Mouse (Mus musculus): Measurements from ENCODE around the gene 1700109H08Rik. TPM values are rescaled to one million over a fixed set of nuclear protein-coding genes. Genes with fewer than 3 reads are reported as not detected.
"Not testable (repeated sequence)": the region's sequence is repeated elsewhere in the genome, so short reads cannot be mapped to it uniquely, and the experiment has no call there.

1700109H08Rik gene
- 4.5 and 5.2 TPM in 2 replicates for polyA plus RNA-seq (2012; rRNA removed)

GRCm38 (mm10) chr5:3571266-3571665 lies at the start of gene 1700109H08Rik:
TSS of gene 1700109H08Rik (plus strand) at chr5:3571566.
- Histone ChIP-seq H3K36me3 (ENCODE audit: control insufficient read depth, insufficient read depth, low read length) (peaks cover 84% of the 10 kb centered on the region), H3K27ac (ENCODE audit: control insufficient read depth, insufficient read depth, low read length) (no peak within 1 kb of the TSS), H3K4me3 (ENCODE audit: control insufficient read depth, insufficient read depth, low read length) (no peak within 1 kb of the TSS), H3K4me1 (replicated peaks; ENCODE audit: control insufficient read depth, insufficient read depth, low read length) (no peaks in the 10 kb centered on the region), H3K27me3 (ENCODE audit: control insufficient read depth, insufficient read depth, low read length) (no peaks in the 10 kb centered on the region)
- no peak for DNase-seq
- TF ChIP-seq POLR2A (IDR thresholded peaks at IDR 0.05; ENCODE audit: control insufficient read depth, extremely low read depth, insufficient read depth, low read length, poor library complexity), result no peak
- no peak for TF ChIP-seq CTCF (IDR thresholded peaks at IDR 0.05; ENCODE audit: borderline replicate concordance, control insufficient read depth, extremely low read depth, insufficient read depth, low read length, poor library complexity)
- WGBS, result 98% methylated on average over 4 of the region's 4 CpGs

GRCm38 (mm10) chr5:3521741-3522140 lies 49.6 kb upstream of the 1700109H08Rik start:
- Histone ChIP-seq H3K36me3 (ENCODE audit: control insufficient read depth, insufficient read depth, low read length) (peaks cover 14% of the 10 kb centered on the region; the same call in 1 of the 2 replicates), H3K4me1 (replicated peaks; ENCODE audit: control insufficient read depth, insufficient read depth, low read length) (no peaks in the 10 kb centered on the region), H3K27ac (ENCODE audit: control insufficient read depth, insufficient read depth, low read length) (no peak overlapping the region), H3K27me3 (ENCODE audit: control insufficient read depth, insufficient read depth, low read length) (no peaks in the 10 kb centered on the region), H3K4me3 (ENCODE audit: control insufficient read depth, insufficient read depth, low read length) (no peak overlapping the region)
- TF ChIP-seq CTCF (IDR thresholded peaks at IDR 0.05; ENCODE audit: borderline replicate concordance, control insufficient read depth, extremely low read depth, insufficient read depth, low read length, poor library complexity) (no peak), POLR2A (IDR thresholded peaks at IDR 0.05; ENCODE audit: control insufficient read depth, extremely low read depth, insufficient read depth, low read length, poor library complexity) (no peak)
- 96% methylated on average over 12 of the region's 12 CpGs for WGBS
- no peak for DNase-seq

- Histone ChIP-seq H3K27me3 (ENCODE audit: control insufficient read depth, insufficient read depth, low read length) (no peaks in the 10 kb centered on the region), H3K4me3 (ENCODE audit: control insufficient read depth, insufficient read depth, low read length) (no peak overlapping the region), H3K27ac (ENCODE audit: control insufficient read depth, insufficient read depth, low read length) (no peak overlapping the region), H3K36me3 (ENCODE audit: control insufficient read depth, insufficient read depth, low read length) (peaks cover 14% of the 10 kb centered on the region; the same call in 1 of the 2 replicates), H3K4me1 (replicated peaks; ENCODE audit: control insufficient read depth, insufficient read depth, low read length) (no peaks in the 10 kb centered on the region)
- 94% methylated on average over 10 of the region's 10 CpGs for WGBS
- TF ChIP-seq CTCF (IDR thresholded peaks at IDR 0.05; ENCODE audit: borderline replicate concordance, control insufficient read depth, extremely low read depth, insufficient read depth, low read length, poor library complexity), result no peak
- TF ChIP-seq POLR2A (IDR thresholded peaks at IDR 0.05; ENCODE audit: control insufficient read depth, extremely low read depth, insufficient read depth, low read length, poor library complexity), result no peak
- no peak for DNase-seq
These were observed 48.5 kb upstream of the 1700109H08Rik start for GRCm38 (mm10) chr5:3522826-3523225.

GRCm38 (mm10) chr5:3527041-3527691 lies 44.2 kb upstream of the 1700109H08Rik start:
- no peaks in the 10 kb centered on the region; the same call in 1 of the 2 replicates for H3K36me3 ChIP-seq (ENCODE audit: control insufficient read depth, insufficient read depth, low read length)
- no peak overlapping the region for H3K4me3 ChIP-seq (ENCODE audit: control insufficient read depth, insufficient read depth, low read length)
- H3K27me3 ChIP-seq (ENCODE audit: control insufficient read depth, insufficient read depth, low read length), result no peaks in the 10 kb centered on the region
- DNase-seq, result no peak
- H3K27ac ChIP-seq (ENCODE audit: control insufficient read depth, insufficient read depth, low read length), result no peak overlapping the region
- 86% methylated on average over 5 of the region's 5 CpGs for WGBS
- H3K4me1 ChIP-seq (replicated peaks; ENCODE audit: control insufficient read depth, insufficient read depth, low read length), result no peaks in the 10 kb centered on the region
- TF ChIP-seq POLR2A (IDR thresholded peaks at IDR 0.05; ENCODE audit: control insufficient read depth, extremely low read depth, insufficient read depth, low read length, poor library complexity), result no peak
- no peak for TF ChIP-seq CTCF (IDR thresholded peaks at IDR 0.05; ENCODE audit: borderline replicate concordance, control insufficient read depth, extremely low read depth, insufficient read depth, low read length, poor library complexity)

GRCm38 (mm10) chr5:3529585-3530189 lies 41.7 kb upstream of the 1700109H08Rik start:
- Histone ChIP-seq H3K27ac (ENCODE audit: control insufficient read depth, insufficient read depth, low read length) (no peak overlapping the region), H3K4me1 (replicated peaks; ENCODE audit: control insufficient read depth, insufficient read depth, low read length) (no peaks in the 10 kb centered on the region), H3K36me3 (ENCODE audit: control insufficient read depth, insufficient read depth, low read length) (no peaks in the 10 kb centered on the region), H3K27me3 (ENCODE audit: control insufficient read depth, insufficient read depth, low read length) (no peaks in the 10 kb centered on the region), H3K4me3 (ENCODE audit: control insufficient read depth, insufficient read depth, low read length) (no peak overlapping the region)
- no peak for DNase-seq
- TF ChIP-seq CTCF (IDR thresholded peaks at IDR 0.05; ENCODE audit: borderline replicate concordance, control insufficient read depth, extremely low read depth, insufficient read depth, low read length, poor library complexity) (no peak), POLR2A (IDR thresholded peaks at IDR 0.05; ENCODE audit: control insufficient read depth, extremely low read depth, insufficient read depth, low read length, poor library complexity) (no peak)
- 96% methylated on average over 10 of the region's 10 CpGs for WGBS

- not testable (repeated sequence) for H3K4me3 ChIP-seq (ENCODE audit: control insufficient read depth, insufficient read depth, low read length); H3K4me1 ChIP-seq (replicated peaks; ENCODE audit: control insufficient read depth, insufficient read depth, low read length); H3K27me3 ChIP-seq (ENCODE audit: control insufficient read depth, insufficient read depth, low read length); H3K27ac ChIP-seq (ENCODE audit: control insufficient read depth, insufficient read depth, low read length); DNase-seq; H3K36me3 ChIP-seq (ENCODE audit: control insufficient read depth, insufficient read depth, low read length)
These were observed 39.3 kb upstream of the 1700109H08Rik start for GRCm38 (mm10) chr5:3532048-3532447.

Data from thymus, adult 2 months (tissue).